Mouse (Mus musculus) testis, adult 2 months (tissue): ENCODE measurements around the gene Pepd. TPM values are rescaled to one million over a fixed set of nuclear protein-coding genes. Genes with fewer than 3 reads are reported as not detected.

ENCODE experiments used
- H3K27ac ChIP-seq: fragments of 200-500 bp; 2 replicates; pipeline ENCODE4 v1.5.1; 2012; ENCODE audit warnings: low read depth, low read length; ENCODE audit not compliant: control insufficient read depth, insufficient read depth
- H3K27me3 ChIP-seq: fragments of 200-500 bp; 2 replicates; pipeline ENCODE4 v1.6.1; 2012; ENCODE audit warnings: mild to moderate bottlenecking, low read length, moderate library complexity; ENCODE audit not compliant: control insufficient read depth, insufficient read depth
- H3K36me3 ChIP-seq: fragments of 200-500 bp; 2 replicates; pipeline ENCODE4 v1.6.1; 2012; ENCODE audit warnings: mild to moderate bottlenecking, low read length; ENCODE audit not compliant: control insufficient read depth, insufficient read depth
- H3K4me1 ChIP-seq: fragments of 200-500 bp; 2 replicates; pipeline ENCODE4 v1.6.1; 2012; ENCODE audit warnings: low read length; ENCODE audit not compliant: control insufficient read depth, insufficient read depth
- H3K4me3 ChIP-seq: fragments of 200-500 bp; 2 replicates; pipeline ENCODE4 v1.5.1; 2012; ENCODE audit warnings: low read depth, mild to moderate bottlenecking, low read length, moderate library complexity, mixed read lengths; ENCODE audit not compliant: control insufficient read depth
- CTCF ChIP-seq: fragments of 200-500 bp; IDR thresholded peaks from 2 replicates; pipeline ENCODE4 v1.5.1; 2012; ENCODE audit warnings: low read depth, mild to moderate bottlenecking, inconsistent platforms, low read length, moderate library complexity; ENCODE audit not compliant: control insufficient read depth, insufficient read depth, insufficient replicate concordance
- POLR2A ChIP-seq: fragments of 200-500 bp; IDR thresholded peaks from 2 replicates; pipeline ENCODE4 v1.6.1; 2012; ENCODE audit warnings: low read depth, mild to moderate bottlenecking, inconsistent platforms, low read length, moderate library complexity; ENCODE audit not compliant: control insufficient read depth
- polyA plus RNA-seq: library from polyadenylated mRNA; depleted of rRNA; stranded (reverse); fragments of >200 nt; gene quantifications from 2 replicates; pipeline ENCODE4 v1.2.3, GENCODE M21; 2012

The Pepd gene
- polyA plus RNA-seq, 1 experiment, result 15.4 TPM

- H3K4me1 ChIP-seq, result no peaks in the 10 kb centered on the region
- no peaks in the 10 kb centered on the region for H3K36me3 ChIP-seq
- H3K4me3 ChIP-seq, result no peak overlapping the region
- H3K27me3 ChIP-seq, result no peaks in the 10 kb centered on the region
- H3K27ac ChIP-seq, result no peak overlapping the region
- no peak for TF ChIP-seq POLR2A
- no peak for TF ChIP-seq CTCF
These were observed 123.0 kb downstream of the Pepd start for GRCm38 (mm10) chr7:35035141-35035553.

- Histone ChIP-seq H3K36me3 (no peaks in the 10 kb centered on the region), H3K27ac (no peak overlapping the region)
- TF ChIP-seq POLR2A, result no peak
- no peak for TF ChIP-seq CTCF
These were observed 123.4 kb downstream of the Pepd start for GRCm38 (mm10) chr7:35035565-35035964.

GRCm38 (mm10) chr7:35036266-35036731 is 124.1 kb downstream of the Pepd start:
- Histone ChIP-seq H3K4me3 (no peak overlapping the region), H3K27me3 (no peaks in the 10 kb centered on the region), H3K36me3 (no peaks in the 10 kb centered on the region), H3K27ac (no peak overlapping the region), H3K4me1 (no peaks in the 10 kb centered on the region)
- TF ChIP-seq POLR2A (no peak), CTCF (no peak)

More at GRCm38 (mm10) chr7:35035565-35035964, 123.4 kb downstream of the Pepd start:
- Histone ChIP-seq H3K27me3 (no peaks in the 10 kb centered on the region), H3K4me1 (no peaks in the 10 kb centered on the region), H3K4me3 (no peak overlapping the region)

- TF ChIP-seq CTCF (no peak), POLR2A (no peak)
- no peak overlapping the region for H3K4me3 ChIP-seq
- H3K36me3 ChIP-seq, result no peaks in the 10 kb centered on the region
- H3K4me1 ChIP-seq, result no peaks in the 10 kb centered on the region; the same call in 1 of the 2 replicates
- H3K27me3 ChIP-seq, result no peaks in the 10 kb centered on the region
- H3K27ac ChIP-seq, result no peak overlapping the region
These were observed 125.2 kb downstream of the Pepd start for GRCm38 (mm10) chr7:35037408-35037807.

- H3K4me3 ChIP-seq, result no peak overlapping the region
- TF ChIP-seq CTCF, result no peak
- no peak for TF ChIP-seq POLR2A
- peaks cover 2% of the 10 kb centered on the region; the same call in 1 of the 2 replicates for H3K4me1 ChIP-seq
- H3K27me3 ChIP-seq, result no peaks in the 10 kb centered on the region
- no peak overlapping the region for H3K27ac ChIP-seq
- no peaks in the 10 kb centered on the region for H3K36me3 ChIP-seq
These were observed 128.2 kb downstream of the Pepd start for GRCm38 (mm10) chr7:35040176-35040972.

GRCm38 (mm10) chr7:35041286-35042208 is 129.4 kb downstream of the Pepd start:
- H3K4me1 ChIP-seq, result peaks cover 2% of the 10 kb centered on the region; the same call in 1 of the 2 replicates

GRCm38 (mm10) chr7:35042209-35042554 is 130.0 kb downstream of the Pepd start:
- peaks cover 2% of the 10 kb centered on the region for H3K36me3 ChIP-seq
- no peak for TF ChIP-seq CTCF
- TF ChIP-seq POLR2A, result no peak
- H3K27ac ChIP-seq, result no peak overlapping the region

More at GRCm38 (mm10) chr7:35041286-35042208, 129.4 kb downstream of the Pepd start:
- TF ChIP-seq CTCF, result no peak
- TF ChIP-seq POLR2A, result no peak
- Histone ChIP-seq H3K4me3 (no peak overlapping the region), H3K36me3 (peaks cover 2% of the 10 kb centered on the region), H3K27me3 (no peaks in the 10 kb centered on the region), H3K27ac (no peak overlapping the region)

More at GRCm38 (mm10) chr7:35042209-35042554, 130.0 kb downstream of the Pepd start:
- H3K4me3 ChIP-seq, result no peak overlapping the region
- peaks cover 2% of the 10 kb centered on the region; the same call in 1 of the 2 replicates for H3K4me1 ChIP-seq
- H3K27me3 ChIP-seq, result no peaks in the 10 kb centered on the region
